Mouse (Mus musculus): ENCODE data around the gene Cyb561a3. TPM values are rescaled to one million over a fixed set of nuclear protein-coding genes. Genes with fewer than 3 reads are reported as not detected.
A peak's percentile ranks its signal among the peaks of the same experiment; 100 is the strongest.

Cyb561a3 gene
- polyA plus RNA-seq, 1 experiment from 2014 or later = 22.8 TPM

DNA sequence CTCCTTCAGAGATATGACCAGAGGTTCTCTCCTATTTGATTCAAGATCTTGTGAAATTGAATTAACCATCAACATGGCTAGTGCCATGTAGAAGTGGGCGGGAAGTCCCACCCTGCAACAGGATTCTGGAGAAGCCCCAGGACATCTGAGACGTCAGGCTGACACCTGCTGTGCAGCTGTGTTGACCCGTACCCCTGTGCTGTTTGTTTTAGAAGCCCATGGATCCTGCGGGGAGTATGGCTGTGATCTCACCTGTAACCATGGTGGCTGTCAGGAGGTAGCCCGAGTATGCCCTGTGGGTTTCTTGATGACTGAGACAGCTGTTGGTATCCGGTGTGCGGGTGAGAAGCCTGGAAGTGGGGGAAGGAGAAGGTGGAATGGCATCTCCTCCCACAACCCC, 60.9 kb downstream of the Cyb561a3 start:
- Histone ChIP-seq H3K9me3 (replicated peaks; ENCODE audit: control insufficient read depth, low read length) (no peaks in the 10 kb centered on the region), H3K4me2 (ENCODE audit: low read depth, low read length) (no peak overlapping the region), H3K4me1 (ENCODE audit: control insufficient read depth, insufficient read depth, low read length) (peaks cover 15% of the 10 kb centered on the region), H3K4me3 (ENCODE audit: low read length) (no peak overlapping the region), H3K36me3 (ENCODE audit: control insufficient read depth, insufficient read depth) (no peaks in the 10 kb centered on the region), H3K27me3 (ENCODE audit: control insufficient read depth, insufficient read depth, low read length) (peaks cover 6% of the 10 kb centered on the region), H3K9ac (ENCODE audit: low read length) (no peak overlapping the region), H3K27ac (ENCODE audit: low read length) (no peak overlapping the region)
- 42% methylated on average over 7 of the region's 7 CpGs for WGBS
- no peak for ATAC-seq (replicated peaks; ENCODE audit: extremely low read depth, insufficient read depth, low FRiP score)

DNA sequence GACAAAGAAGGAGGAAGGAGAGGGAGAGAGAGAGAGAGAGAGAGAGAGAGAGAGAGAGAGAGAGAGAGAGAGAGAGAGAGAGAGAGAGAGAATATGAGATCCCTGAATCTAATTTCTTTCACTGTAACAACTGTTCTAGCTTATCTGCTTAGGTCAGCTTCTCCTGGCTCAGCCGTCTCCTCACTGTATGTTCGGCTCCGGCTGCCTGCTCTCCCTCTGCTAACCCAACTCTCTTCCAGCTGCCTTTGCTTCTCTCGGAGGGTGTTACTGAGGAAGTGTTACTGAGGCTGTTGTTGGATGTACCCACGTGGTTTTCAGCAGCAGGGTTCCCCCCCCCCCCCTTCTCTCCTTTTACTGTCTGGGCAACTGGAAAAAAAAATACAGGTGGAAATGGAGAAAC, 63.1 kb downstream of the Cyb561a3 start:
- Histone ChIP-seq H3K27me3 (ENCODE audit: control insufficient read depth, insufficient read depth, low read length) (peaks cover 3% of the 10 kb centered on the region), H3K9ac (ENCODE audit: low read length) (no peak overlapping the region), H3K4me1 (ENCODE audit: control insufficient read depth, insufficient read depth, low read length) (peaks cover 5% of the 10 kb centered on the region; the same call in 1 of the 2 replicates), H3K27ac (ENCODE audit: low read length) (no peak overlapping the region), H3K4me2 (ENCODE audit: low read depth, low read length) (0 out of 2 replicates have a peak overlapping the region, but pooled peaks have one; percentile 6), H3K9me3 (replicated peaks; ENCODE audit: control insufficient read depth, low read length) (no peaks in the 10 kb centered on the region), H3K36me3 (ENCODE audit: control insufficient read depth, insufficient read depth) (no peaks in the 10 kb centered on the region), H3K4me3 (ENCODE audit: low read length) (no peak overlapping the region)
- no peak for ATAC-seq (replicated peaks; ENCODE audit: extremely low read depth, insufficient read depth, low FRiP score)
- WGBS = 2% methylated on average over 5 of the region's 5 CpGs

DNA sequence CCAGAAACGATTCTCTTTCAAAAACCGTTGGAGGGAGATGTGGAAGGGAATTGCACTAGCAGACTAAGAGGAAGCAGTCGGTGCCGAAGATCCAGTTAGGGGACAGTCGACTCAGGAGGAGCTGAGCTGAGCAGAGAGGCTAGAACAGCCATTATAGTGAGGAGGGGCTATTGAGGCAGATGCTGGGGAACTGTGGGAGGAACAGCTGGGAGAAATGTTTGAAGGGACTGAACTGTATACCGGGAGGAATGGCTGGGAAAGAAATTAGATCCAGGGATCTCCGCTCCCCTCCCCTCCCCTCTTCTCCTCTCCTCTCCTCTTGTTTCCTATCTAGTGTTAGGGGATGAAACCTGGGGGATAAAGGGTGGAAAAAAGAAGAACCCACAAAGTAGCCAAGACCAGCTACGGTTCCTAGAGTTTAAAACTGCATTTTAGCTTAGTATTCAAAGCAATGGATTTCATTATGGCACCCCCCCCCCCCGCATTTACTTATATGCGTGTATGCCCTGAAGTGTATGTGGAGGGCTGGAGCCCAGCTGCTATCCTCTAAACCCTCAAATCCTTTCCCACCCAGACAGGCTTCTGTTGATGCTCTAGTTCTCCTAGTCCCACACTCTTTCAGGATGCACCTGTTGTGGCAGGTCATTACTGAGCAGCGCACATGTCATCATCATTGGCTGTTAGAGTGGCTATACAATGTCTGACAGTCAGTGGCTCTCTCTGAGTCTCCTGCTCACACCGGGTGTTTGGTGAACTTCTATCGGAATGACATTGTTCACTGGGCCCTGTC, 63.8 kb downstream of the Cyb561a3 start:
- peaks cover 3% of the 10 kb centered on the region for H3K27me3 ChIP-seq (ENCODE audit: control insufficient read depth, insufficient read depth, low read length)
- no peak overlapping the region for H3K4me3 ChIP-seq (ENCODE audit: low read length)
- H3K9ac ChIP-seq (ENCODE audit: low read length) = no peak overlapping the region
- ATAC-seq (replicated peaks; ENCODE audit: extremely low read depth, insufficient read depth, low FRiP score) = no peak
- H3K9me3 ChIP-seq (replicated peaks; ENCODE audit: control insufficient read depth, low read length) = no peaks in the 10 kb centered on the region
- WGBS = 45% methylated on average over 13 of the region's 13 CpGs
- peaks cover 2% of the 10 kb centered on the region for H3K4me1 ChIP-seq (ENCODE audit: control insufficient read depth, insufficient read depth, low read length)
- no peak overlapping the region for H3K27ac ChIP-seq (ENCODE audit: low read length)
- no peaks in the 10 kb centered on the region for H3K36me3 ChIP-seq (ENCODE audit: control insufficient read depth, insufficient read depth)
- 0 out of 2 replicates have a peak overlapping the region, but pooled peaks have one; percentile 6 for H3K4me2 ChIP-seq (ENCODE audit: low read depth, low read length)

Other genes with a start within 250 kb of the Cyb561a3 start
- 0.49 and 0.80 TPM in 2 replicates for gene Syt7, start 188.1 kb upstream of the Cyb561a3 start, polyA plus RNA-seq (2015; fragmentation: Nextera tagmentation; extraction: Ambion mirVana)
- gene Lrrc10b, start 119.7 kb upstream of the Cyb561a3 start, polyA plus RNA-seq (2015; fragmentation: Nextera tagmentation; extraction: Ambion mirVana) = 0.21 and 0.31 TPM in 2 replicates
- gene Ppp1r32, start 94.2 kb upstream of the Cyb561a3 start, polyA plus RNA-seq (2015; fragmentation: Nextera tagmentation; extraction: Ambion mirVana) = 0.13 and 1.00 TPM in 2 replicates
- gene Cpsf7, start 51.9 kb upstream of the Cyb561a3 start, polyA plus RNA-seq (2015; fragmentation: Nextera tagmentation; extraction: Ambion mirVana) = 27.7 and 33.1 TPM in 2 replicates
- gene Sdhaf2, start 51.0 kb upstream of the Cyb561a3 start, polyA plus RNA-seq (2015; fragmentation: Nextera tagmentation; extraction: Ambion mirVana) = 53.6 and 54.6 TPM in 2 replicates
- 17.0 and 20.7 TPM in 2 replicates for gene Tmem216, start 20.9 kb upstream of the Cyb561a3 start, polyA plus RNA-seq (2015; fragmentation: Nextera tagmentation; extraction: Ambion mirVana)
- gene Tmem138, start 190 bp downstream of the Cyb561a3 start, polyA plus RNA-seq (2015; fragmentation: Nextera tagmentation; extraction: Ambion mirVana) = 25.1 TPM in 2 replicates
- gene Ddb1, start 28.2 kb downstream of the Cyb561a3 start, polyA plus RNA-seq (2015; fragmentation: Nextera tagmentation; extraction: Ambion mirVana) = 276 and 277 TPM in 2 replicates
- 11.4 TPM in 2 replicates for gene Tkfc, start 28.5 kb downstream of the Cyb561a3 start, polyA plus RNA-seq (2015; fragmentation: Nextera tagmentation; extraction: Ambion mirVana)
- gene Vwce, start 57.0 kb downstream of the Cyb561a3 start, polyA plus RNA-seq (2015; fragmentation: Nextera tagmentation; extraction: Ambion mirVana) = 1.7 and 2.1 TPM in 2 replicates
- gene Pga5, start 100.9 kb downstream of the Cyb561a3 start, polyA plus RNA-seq (2015; fragmentation: Nextera tagmentation; extraction: Ambion mirVana) = not detected in 2 replicates
- gene Vps37c, start 111.6 kb downstream of the Cyb561a3 start, polyA plus RNA-seq (2015; fragmentation: Nextera tagmentation; extraction: Ambion mirVana) = 29.3 and 30.4 TPM in 2 replicates
- 1.6 and 3.0 TPM in 2 replicates for gene Cd5, start 161.8 kb downstream of the Cyb561a3 start, polyA plus RNA-seq (2015; fragmentation: Nextera tagmentation; extraction: Ambion mirVana)